Mouse (Mus musculus) heart, postnatal 0 days (tissue): Measurements from ENCODE around the gene Pgp. TPM values are rescaled to one million over a fixed set of nuclear protein-coding genes. Genes with fewer than 3 reads are reported as not detected.

ENCODE experiments used
- ATAC-seq: fragments of 200-750 bp; cut with Nextera tagmentation; 2 replicates; pipeline ENCODE4 v1.8.0; 2017; ENCODE audit warnings: low read depth, moderate number of reproducible peaks, moderate library complexity; ENCODE audit not compliant: insufficient read depth
- DNase-seq: peaks from one replicate; pipeline ENCODE4 v3.0.0-alpha.2; 2016; ENCODE audit warnings: low spot score
- H3K27ac ChIP-seq: fragments of 300-500 bp; sonication (generic); 2 replicates; pipeline ENCODE4 v1.5.1; 2014; ENCODE audit warnings: low read depth, mild to moderate bottlenecking
- H3K27me3 ChIP-seq: fragments of 300-500 bp; sonication (generic); 2 replicates; pipeline ENCODE4 v1.6.1; 2014; ENCODE audit warnings: low read length, mixed read lengths; ENCODE audit not compliant: control insufficient read depth, insufficient read depth
- H3K36me3 ChIP-seq: fragments of 300-500 bp; sonication (generic); replicated peaks from 2 replicates; pipeline ENCODE4 v1.6.1; 2014; ENCODE audit warnings: low read length, mixed read lengths; ENCODE audit not compliant: control insufficient read depth, insufficient read depth
- H3K4me1 ChIP-seq: fragments of 300-500 bp; sonication (generic); 2 replicates; pipeline ENCODE4 v1.6.1; 2014; ENCODE audit warnings: antibody characterized with exemption; ENCODE audit not compliant: control insufficient read depth, insufficient read depth
- H3K4me2 ChIP-seq: fragments of 300-500 bp; sonication (generic); 2 replicates; pipeline ENCODE4 v1.6.1; 2014; ENCODE audit warnings: low read depth, mild to moderate bottlenecking, low read length, moderate library complexity
- H3K4me3 ChIP-seq: fragments of 300-500 bp; sonication (generic); 2 replicates; pipeline ENCODE4 v1.5.1; 2014; ENCODE audit warnings: low read depth, low read length
- H3K9ac ChIP-seq: fragments of 300-500 bp; sonication (generic); replicated peaks from 2 replicates; pipeline ENCODE4 v1.6.1; 2014; ENCODE audit warnings: low read depth, low read length, mixed read lengths
- H3K9me3 ChIP-seq: fragments of 300-500 bp; sonication (generic); replicated peaks from 2 replicates; pipeline ENCODE4 v1.6.1; 2016; ENCODE audit warnings: low read length; ENCODE audit not compliant: control insufficient read depth
- CTCF ChIP-seq: IDR thresholded peaks from 2 replicates; pipeline ENCODE4 v1.5.1; 2016; ENCODE audit warnings: antibody characterized with exemption, control low read depth, low read depth
- EP300 ChIP-seq: IDR thresholded peaks from 2 replicates; pipeline ENCODE4 v1.6.1; 2016; ENCODE audit warnings: antibody characterized with exemption, low read depth
- WGBS: fragments of 180-500 bp; shearing (Covaris S2); extraction: QIAGEN DNeasy Blood & Tissue Kit; methylation state at CpG from one replicate; pipeline ENCODE4 v1.1.7; 2014; 5-methylcytosine and 5-hydroxymethylcytosine counted together
- polyA plus RNA-seq: library from polyadenylated mRNA; unstranded; fragments of >200 nt; fragmentation: Nextera tagmentation; extraction: Ambion mirVana; gene quantifications from 2 replicates; pipeline ENCODE4 v1.2.1, GENCODE M21; 2015
- total RNA-seq: library from RNA; depleted of rRNA; stranded (reverse); fragments of >200 nt; gene quantifications from 2 replicates; pipeline ENCODE4 v1.2.3, GENCODE M21; 2014; ENCODE audit warnings: low replicate concordance

Gene Pgp
- total and polyA plus RNA-seq, 2 experiments from 2014 or later = 62.3 to 70.6 TPM

DNA sequence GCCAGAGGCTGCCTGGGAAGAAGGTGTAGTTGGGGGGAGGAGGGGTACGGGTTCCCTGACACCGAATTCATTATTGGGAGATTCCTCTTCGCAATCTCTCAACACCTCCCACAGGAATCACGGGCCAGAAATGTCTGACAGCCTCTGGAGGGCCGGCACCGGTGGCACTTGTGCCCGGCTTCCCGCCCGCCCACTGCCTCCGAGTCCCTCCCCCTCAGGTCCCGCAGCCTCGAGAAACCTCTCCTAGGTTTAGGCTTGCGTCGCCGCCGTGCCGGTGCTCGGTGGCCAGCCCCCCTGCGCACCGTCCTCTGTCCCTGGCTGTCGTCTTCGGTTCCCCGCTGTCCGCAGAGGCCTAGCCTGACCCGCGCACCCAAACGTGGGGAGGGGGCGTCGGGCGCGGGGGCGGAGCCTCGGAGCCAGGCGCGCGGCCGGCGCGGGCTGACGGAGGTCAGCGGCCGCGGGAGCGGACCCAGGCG lies 18.0 kb downstream of the Pgp start, which contains the start of gene Caskin1:
TSS of gene Caskin1 (plus strand) at position 416 of the 476 bp plus-strand sequence.
- TF ChIP-seq EP300 (no peak), CTCF (no peak)
- peaks cover 35% of the 10 kb centered on the region for H3K27me3 ChIP-seq

DNA sequence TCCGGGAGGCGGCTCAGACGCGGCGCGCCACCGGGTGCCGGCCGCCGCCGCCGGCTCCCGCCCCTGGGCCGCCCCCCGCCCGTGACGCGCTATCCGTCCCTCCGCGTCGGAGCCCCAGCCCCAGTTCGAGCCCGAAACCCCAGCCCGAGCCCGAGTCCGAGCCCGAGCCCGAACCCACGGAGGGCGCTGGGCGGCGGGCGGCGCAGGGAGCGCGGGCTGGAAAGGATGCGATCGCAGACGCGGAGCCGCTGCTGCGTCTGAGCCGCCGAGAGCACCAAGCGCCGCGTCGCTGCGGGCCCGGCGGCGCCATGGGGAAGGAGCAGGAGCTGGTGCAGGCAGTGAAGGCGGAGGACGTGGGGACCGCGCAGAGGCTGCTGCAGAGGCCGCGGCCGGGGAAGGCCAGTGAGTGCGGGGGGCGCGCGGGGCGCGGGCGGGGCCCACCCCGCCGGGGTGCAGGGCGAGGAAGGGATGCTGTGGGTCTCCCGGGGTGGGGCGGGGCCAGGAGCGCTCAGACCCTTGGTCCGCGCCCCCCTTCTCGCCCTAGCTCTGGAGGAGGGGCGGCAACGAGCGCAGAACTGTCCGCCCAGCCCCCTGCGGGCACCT lies 18.6 kb downstream of the Pgp start:
- Histone ChIP-seq H3K4me1 (peaks cover 11% of the 10 kb centered on the region; the same call in 1 of the 2 replicates), H3K27ac (no peak overlapping the region), H3K9me3 (no peaks in the 10 kb centered on the region), H3K36me3 (no peaks in the 10 kb centered on the region), H3K4me3 (peak overlapping the region; percentile 59), H3K4me2 (peak overlapping the region; percentile 97), H3K9ac (peak overlapping the region; percentile 59), H3K27me3 (peaks cover 35% of the 10 kb centered on the region)
- DNase-seq (no peak), ATAC-seq (peak; percentile 34)
- no peak for TF ChIP-seq CTCF
- no peak for TF ChIP-seq EP300
- under 1% methylated on average over 53 of the region's 81 CpGs for WGBS

More for the DNA sequence above, 18.0 kb downstream of the Pgp start, which contains the start of gene Caskin1:
- no peaks in the 10 kb centered on the region for H3K36me3 ChIP-seq
- under 1% methylated on average over 41 of the region's 45 CpGs for WGBS
- peak within 1 kb of the TSS; percentile 59 for H3K4me3 ChIP-seq
- H3K9me3 ChIP-seq = no peaks in the 10 kb centered on the region
- DNase-seq (no peak), ATAC-seq (peak; percentile 28; the same call in 1 of the 2 replicates)
- H3K9ac ChIP-seq = peak within 1 kb of the TSS; percentile 59
- peak within 1 kb of the TSS; percentile 97 for H3K4me2 ChIP-seq
- no peak within 1 kb of the TSS for H3K27ac ChIP-seq
- H3K4me1 ChIP-seq = peaks cover 11% of the 10 kb centered on the region; the same call in 1 of the 2 replicates

- H3K36me3 ChIP-seq = no peaks in the 10 kb centered on the region
- no peak overlapping the region for H3K27ac ChIP-seq
- no peak for DNase-seq
- H3K4me1 ChIP-seq = peaks cover 11% of the 10 kb centered on the region; the same call in 1 of the 2 replicates
- no peak for ATAC-seq
- no peak for TF ChIP-seq EP300
- TF ChIP-seq CTCF = no peak
- 29% methylated on average over 19 of the region's 19 CpGs for WGBS
- H3K4me2 ChIP-seq = peak overlapping the region; percentile 97
- H3K4me3 ChIP-seq = peak overlapping the region; percentile 59
- H3K27me3 ChIP-seq = peaks cover 34% of the 10 kb centered on the region
- H3K9ac ChIP-seq = peak overlapping the region; percentile 59
- no peaks in the 10 kb centered on the region for H3K9me3 ChIP-seq
Measured at GRCm38 (mm10) chr17:24489265-24490030, 19.3 kb downstream of the Pgp start.

DNA sequence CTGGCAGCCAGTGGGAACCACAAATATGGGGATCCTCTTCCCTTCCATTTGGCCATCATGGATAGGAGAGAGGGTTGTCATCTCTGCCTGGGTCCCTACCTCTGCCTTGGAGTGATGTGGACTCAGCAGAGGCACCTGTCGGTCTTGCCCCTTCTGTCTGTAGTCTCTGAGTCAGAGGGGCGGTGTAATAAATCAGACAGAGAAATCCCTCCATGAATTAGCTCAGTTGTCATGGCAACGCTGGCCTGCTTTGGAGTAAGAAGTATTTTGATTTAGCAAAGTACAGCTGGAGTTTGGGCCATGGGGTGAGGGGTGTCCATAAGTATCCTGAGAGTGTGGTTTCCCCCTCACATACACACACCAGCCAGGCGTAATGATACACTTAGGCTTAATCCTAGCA lies 20.2 kb downstream of the Pgp start:
- no peak overlapping the region for H3K27ac ChIP-seq
- H3K4me1 ChIP-seq = peaks cover 8% of the 10 kb centered on the region; the same call in 1 of the 2 replicates
- no peak for TF ChIP-seq EP300
- no peak for TF ChIP-seq CTCF
- H3K9me3 ChIP-seq = no peaks in the 10 kb centered on the region
- no peak overlapping the region for H3K9ac ChIP-seq
- H3K36me3 ChIP-seq = no peaks in the 10 kb centered on the region
- ATAC-seq (no peak), DNase-seq (no peak)
- H3K27me3 ChIP-seq = peaks cover 31% of the 10 kb centered on the region
- H3K4me2 ChIP-seq = no peak overlapping the region
- no peak overlapping the region for H3K4me3 ChIP-seq
- WGBS = 92% methylated on average over 4 of the region's 4 CpGs

DNA sequence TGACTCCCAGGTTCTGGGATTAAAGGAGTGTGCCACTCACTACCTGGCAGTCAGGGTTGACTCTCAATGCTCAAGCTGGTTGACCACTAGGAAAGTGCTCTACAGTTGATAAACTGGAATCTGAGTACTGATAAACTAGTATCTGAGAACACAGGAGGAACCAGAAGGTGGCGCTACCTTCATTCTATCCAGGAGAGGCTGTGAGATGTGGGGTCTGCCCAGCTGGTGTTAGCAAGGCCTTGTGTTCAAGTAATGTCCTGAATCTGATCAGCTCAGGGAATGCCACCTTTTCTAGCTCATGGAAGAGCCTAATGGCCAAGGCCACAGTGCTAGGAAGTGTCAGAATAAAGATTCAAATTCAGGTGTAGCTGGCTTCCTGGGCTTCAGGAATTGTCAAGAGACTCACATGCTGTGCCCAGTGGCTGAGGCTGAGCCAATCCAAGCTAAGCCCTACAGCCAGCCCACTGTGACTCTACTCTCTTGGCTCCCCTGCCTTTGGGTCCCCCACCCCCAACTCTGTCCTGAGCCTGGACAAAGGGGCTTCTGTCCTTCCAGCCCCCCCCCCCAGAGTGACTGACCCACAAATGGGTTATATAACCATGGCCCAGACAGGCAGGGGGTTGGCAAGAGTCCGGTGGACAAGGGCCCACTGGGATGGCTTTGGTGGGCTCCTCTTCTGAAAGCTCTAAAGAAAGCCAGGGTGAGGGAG lies 24.6 kb downstream of the Pgp start:
- Histone ChIP-seq H3K4me1 (no peaks in the 10 kb centered on the region), H3K4me3 (no peak overlapping the region), H3K9ac (no peak overlapping the region), H3K4me2 (no peak overlapping the region), H3K27ac (no peak overlapping the region), H3K36me3 (no peaks in the 10 kb centered on the region), H3K9me3 (no peaks in the 10 kb centered on the region), H3K27me3 (peaks cover 12% of the 10 kb centered on the region)
- TF ChIP-seq CTCF (peak; percentile 61), EP300 (no peak)
- peak; percentile 41 for DNase-seq
- no peak; the same call in 1 of the 2 replicates for ATAC-seq
- 44% methylated on average over 2 of the region's 2 CpGs for WGBS
